Mouse (Mus musculus): Measurements from ENCODE around the gene Tbx3. TPM values are rescaled to one million over a fixed set of nuclear protein-coding genes. Genes with fewer than 3 reads are reported as not detected.

Tbx3 gene
- polyA plus RNA-seq, 1 experiment, result not detected

- Histone ChIP-seq H3K9me3 (ENCODE audit: control insufficient read depth, low read length) (no peaks in the 10 kb centered on the region), H3K36me3 (ENCODE audit: control insufficient read depth) (no peaks in the 10 kb centered on the region), H3K27me3 (ENCODE audit: control insufficient read depth) (peaks cover 97% of the 10 kb centered on the region), H3K4me1 (ENCODE audit: control insufficient read depth) (no peaks in the 10 kb centered on the region), H3K4me3 (replicated peaks) (no peak overlapping the region)
- TF ChIP-seq TAL1 (IDR thresholded peaks at IDR 0.05; ENCODE audit: low read length) (no peak), GATA1 (IDR thresholded peaks at IDR 0.05; ENCODE audit: low read length) (no peak)
Observed at GRCm38 (mm10) chr5:119667356-119667940, 3.0 kb upstream of the Tbx3 start.

GRCm38 (mm10) chr5:119668191-119668912 is 2.1 kb upstream of the Tbx3 start:
- Histone ChIP-seq H3K4me3 (replicated peaks) (no peak overlapping the region), H3K4me1 (ENCODE audit: control insufficient read depth) (no peaks in the 10 kb centered on the region), H3K9me3 (ENCODE audit: control insufficient read depth, low read length) (no peaks in the 10 kb centered on the region), H3K27me3 (ENCODE audit: control insufficient read depth) (peaks cover 97% of the 10 kb centered on the region), H3K36me3 (ENCODE audit: control insufficient read depth) (no peaks in the 10 kb centered on the region)
- TF ChIP-seq GATA1 (IDR thresholded peaks at IDR 0.05; ENCODE audit: low read length) (no peak), TAL1 (IDR thresholded peaks at IDR 0.05; ENCODE audit: low read length) (no peak)

GRCm38 (mm10) chr5:119668913-119669411 is 1.5 kb upstream of the Tbx3 start:
- no peaks in the 10 kb centered on the region for H3K36me3 ChIP-seq (ENCODE audit: control insufficient read depth)
- no peak overlapping the region for H3K4me3 ChIP-seq (replicated peaks)
- TF ChIP-seq GATA1 (IDR thresholded peaks at IDR 0.05; ENCODE audit: low read length), result no peak
- no peak for TF ChIP-seq TAL1 (IDR thresholded peaks at IDR 0.05; ENCODE audit: low read length)
- H3K9me3 ChIP-seq (ENCODE audit: control insufficient read depth, low read length), result no peaks in the 10 kb centered on the region
- H3K4me1 ChIP-seq (ENCODE audit: control insufficient read depth), result no peaks in the 10 kb centered on the region
- H3K27me3 ChIP-seq (ENCODE audit: control insufficient read depth), result peaks cover 97% of the 10 kb centered on the region

GRCm38 (mm10) chr5:119669741-119670565 is 516 bp upstream of the Tbx3 start:
- Histone ChIP-seq H3K4me3 (replicated peaks) (peak overlapping the region; percentile 18), H3K9me3 (ENCODE audit: control insufficient read depth, low read length) (no peaks in the 10 kb centered on the region), H3K4me1 (ENCODE audit: control insufficient read depth) (no peaks in the 10 kb centered on the region), H3K36me3 (ENCODE audit: control insufficient read depth) (no peaks in the 10 kb centered on the region), H3K27me3 (ENCODE audit: control insufficient read depth) (peaks cover 97% of the 10 kb centered on the region)
- TF ChIP-seq GATA1 (IDR thresholded peaks at IDR 0.05; ENCODE audit: low read length), result no peak

GRCm38 (mm10) chr5:119671124-119671801 is 794 bp downstream of the Tbx3 start:
- no peaks in the 10 kb centered on the region for H3K4me1 ChIP-seq (ENCODE audit: control insufficient read depth)
- H3K9me3 ChIP-seq (ENCODE audit: control insufficient read depth, low read length), result no peaks in the 10 kb centered on the region
- peak overlapping the region; percentile 52 for H3K4me3 ChIP-seq (replicated peaks)
- TF ChIP-seq TAL1 (IDR thresholded peaks at IDR 0.05; ENCODE audit: low read length), result no peak
- TF ChIP-seq GATA1 (IDR thresholded peaks at IDR 0.05; ENCODE audit: low read length), result no peak
- H3K27me3 ChIP-seq (ENCODE audit: control insufficient read depth), result peaks cover 96% of the 10 kb centered on the region
- no peaks in the 10 kb centered on the region for H3K36me3 ChIP-seq (ENCODE audit: control insufficient read depth)

GRCm38 (mm10) chr5:119671965-119672347 is 1.5 kb downstream of the Tbx3 start:
- TF ChIP-seq TAL1 (IDR thresholded peaks at IDR 0.05; ENCODE audit: low read length), result no peak
- TF ChIP-seq GATA1 (IDR thresholded peaks at IDR 0.05; ENCODE audit: low read length), result no peak

GRCm38 (mm10) chr5:119672348-119672983 is 2.0 kb downstream of the Tbx3 start:
- peaks cover 86% of the 10 kb centered on the region for H3K27me3 ChIP-seq (ENCODE audit: control insufficient read depth)
- H3K9me3 ChIP-seq (ENCODE audit: control insufficient read depth, low read length), result no peaks in the 10 kb centered on the region
- TF ChIP-seq GATA1 (IDR thresholded peaks at IDR 0.05; ENCODE audit: low read length), result no peak
- TF ChIP-seq TAL1 (IDR thresholded peaks at IDR 0.05; ENCODE audit: low read length), result no peak
- H3K36me3 ChIP-seq (ENCODE audit: control insufficient read depth), result no peaks in the 10 kb centered on the region
- H3K4me1 ChIP-seq (ENCODE audit: control insufficient read depth), result no peaks in the 10 kb centered on the region
- peak overlapping the region; percentile 52 for H3K4me3 ChIP-seq (replicated peaks)

More at GRCm38 (mm10) chr5:119671965-119672347, 1.5 kb downstream of the Tbx3 start:
- H3K4me1 ChIP-seq (ENCODE audit: control insufficient read depth), result no peaks in the 10 kb centered on the region
- H3K27me3 ChIP-seq (ENCODE audit: control insufficient read depth), result peaks cover 91% of the 10 kb centered on the region
- H3K4me3 ChIP-seq (replicated peaks), result peak overlapping the region; percentile 52
- no peaks in the 10 kb centered on the region for H3K36me3 ChIP-seq (ENCODE audit: control insufficient read depth)
- no peaks in the 10 kb centered on the region for H3K9me3 ChIP-seq (ENCODE audit: control insufficient read depth, low read length)

- TF ChIP-seq TAL1 (IDR thresholded peaks at IDR 0.05; ENCODE audit: low read length) (no peak), GATA1 (IDR thresholded peaks at IDR 0.05; ENCODE audit: low read length) (no peak)
- Histone ChIP-seq H3K36me3 (ENCODE audit: control insufficient read depth) (no peaks in the 10 kb centered on the region), H3K4me3 (replicated peaks) (peak overlapping the region; percentile 52), H3K27me3 (ENCODE audit: control insufficient read depth) (peaks cover 80% of the 10 kb centered on the region), H3K9me3 (ENCODE audit: control insufficient read depth, low read length) (no peaks in the 10 kb centered on the region), H3K4me1 (ENCODE audit: control insufficient read depth) (no peaks in the 10 kb centered on the region)
Observed at GRCm38 (mm10) chr5:119672984-119673600, 2.6 kb downstream of the Tbx3 start.
